Mouse (Mus musculus): Measurements from ENCODE around the gene Gm49394.

DNA sequence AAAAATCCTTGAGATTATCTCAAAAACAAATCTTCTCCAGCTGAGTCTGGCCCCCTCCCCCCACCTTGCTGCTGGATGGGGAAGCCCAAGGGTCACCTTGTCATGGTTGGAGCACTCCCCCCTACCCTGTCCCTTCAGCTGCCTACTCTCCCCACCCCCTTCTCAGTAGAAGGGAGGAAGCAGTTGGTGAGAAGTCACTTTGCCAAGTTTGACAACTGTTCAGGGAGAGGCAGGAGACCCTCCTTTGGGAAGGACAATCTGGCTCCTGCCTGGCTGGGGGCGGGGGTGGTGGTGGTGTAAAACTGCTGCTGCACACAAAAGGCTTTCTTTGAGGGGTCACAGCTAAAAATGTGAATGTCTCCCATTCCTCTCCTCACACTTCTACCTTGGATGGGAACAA is 1.4 kb downstream of the Gm49394 start:
- TF ChIP-seq CTCF (IDR thresholded peaks at IDR 0.05; ENCODE audit: borderline replicate concordance, extremely low read depth, insufficient read depth, insufficient read length) (no peak), POLR2A (IDR thresholded peaks at IDR 0.05; ENCODE audit: borderline replicate concordance, extremely low read depth, insufficient read depth, insufficient read length, poor library complexity, severe bottlenecking) (no peak)

Data from brain, embryonic 14.5 days (tissue).